Mouse (Mus musculus) colon, adult 2 months (tissue): ENCODE results near the gene Mucl2. TPM values are rescaled to one million over a fixed set of nuclear protein-coding genes. Genes with fewer than 3 reads are reported as not detected.

Experiments
- polyA plus RNA-seq: library from polyadenylated mRNA; depleted of rRNA; stranded (reverse); fragments of >200 nt; gene quantifications from 2 replicates; pipeline ENCODE4 v1.2.3, GENCODE M21; 2012; rRNA removed

Mucl2 gene
- polyA plus RNA-seq, result not detected in 2 replicates

DNA sequence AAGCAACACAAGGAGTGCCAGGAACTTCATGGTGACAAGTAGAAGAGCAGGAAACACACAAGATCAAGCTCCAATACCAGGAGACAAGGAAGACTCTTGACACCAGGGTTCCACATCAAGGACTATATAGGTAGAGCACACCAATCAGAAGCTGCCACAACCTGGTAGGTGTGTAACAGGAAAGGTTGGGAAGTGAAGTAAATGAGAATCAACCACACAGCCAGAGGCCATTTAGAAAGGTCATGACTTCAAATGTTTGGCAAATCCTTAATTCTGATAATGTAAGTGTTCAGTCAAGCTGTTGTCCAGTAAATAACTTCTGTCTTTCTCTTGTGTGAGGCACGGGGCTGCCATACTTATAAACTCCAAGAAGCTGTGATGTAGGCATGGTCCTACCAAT lies at the start of gene Mucl2:
Gene Mucl2, minus strand, starts transcription at position 101 of the 400 bp plus-strand sequence.

Other genes with a start within 250 kb of the Mucl2 start
- gene Mucl1, start 143.8 kb downstream of the Mucl2 start, polyA plus RNA-seq, result not detected in 2 replicates